Mouse (Mus musculus) monocyte, adult 5-6 weeks (primary cell): ENCODE measurements around the gene H2afy. TPM values are rescaled to one million over a fixed set of nuclear protein-coding genes. Genes with fewer than 3 reads are reported as not detected.

Experiments used
- ATAC-seq: fragments of 153-309, 156-312 bp; replicated peaks from 2 replicates; pipeline ENCODE4 v1.8.0; 2017; ENCODE audit warnings: mild to moderate bottlenecking; ENCODE audit not compliant: low TSS enrichment, insufficient number of reproducible peaks, severe bottlenecking, poor library complexity, low FRiP score
- total RNA-seq: library from RNA; stranded (forward); fragments of 200-1000, 200-491, 200-594 nt; gene quantifications from 3 replicates; pipeline ENCODE4 v1.2.3, GENCODE M21; 2017

Gene H2afy
- total RNA-seq, 1 experiment from 2014 or later = 218 TPM

DNA sequence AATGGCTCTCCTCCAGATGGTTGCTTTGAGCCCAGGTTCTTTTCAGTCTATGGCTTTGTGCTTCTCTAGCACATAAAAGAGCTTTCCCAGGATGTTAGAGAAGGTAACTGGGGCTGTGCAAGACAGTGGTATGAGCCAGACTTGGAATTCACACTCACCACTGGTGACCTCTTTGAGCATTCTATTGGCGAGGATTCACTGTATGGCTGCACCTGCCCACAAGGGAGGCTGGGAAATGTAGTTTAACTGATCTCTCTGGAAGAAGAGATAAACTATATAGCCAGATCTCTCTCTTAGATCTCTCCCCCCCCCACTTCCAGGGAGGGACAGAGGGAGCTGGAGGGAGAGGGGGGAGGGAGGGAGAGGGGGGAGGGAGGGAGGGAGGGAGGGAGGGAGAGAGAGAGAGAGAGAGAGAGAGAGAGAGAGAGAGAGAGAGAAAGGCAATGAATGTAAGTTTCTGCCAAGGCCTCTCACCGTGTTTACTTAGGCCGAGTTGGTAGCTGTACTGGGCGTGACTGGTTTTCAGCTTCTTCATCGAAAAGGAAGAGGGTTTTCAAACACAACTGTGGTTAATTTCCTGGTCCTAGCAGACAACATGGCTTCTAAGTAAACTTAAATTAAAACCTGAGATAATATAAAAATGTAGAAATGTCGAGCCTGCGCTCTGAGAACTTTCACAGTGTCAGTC, 16.8 kb upstream of the H2afy start:
- no peak for ATAC-seq

DNA sequence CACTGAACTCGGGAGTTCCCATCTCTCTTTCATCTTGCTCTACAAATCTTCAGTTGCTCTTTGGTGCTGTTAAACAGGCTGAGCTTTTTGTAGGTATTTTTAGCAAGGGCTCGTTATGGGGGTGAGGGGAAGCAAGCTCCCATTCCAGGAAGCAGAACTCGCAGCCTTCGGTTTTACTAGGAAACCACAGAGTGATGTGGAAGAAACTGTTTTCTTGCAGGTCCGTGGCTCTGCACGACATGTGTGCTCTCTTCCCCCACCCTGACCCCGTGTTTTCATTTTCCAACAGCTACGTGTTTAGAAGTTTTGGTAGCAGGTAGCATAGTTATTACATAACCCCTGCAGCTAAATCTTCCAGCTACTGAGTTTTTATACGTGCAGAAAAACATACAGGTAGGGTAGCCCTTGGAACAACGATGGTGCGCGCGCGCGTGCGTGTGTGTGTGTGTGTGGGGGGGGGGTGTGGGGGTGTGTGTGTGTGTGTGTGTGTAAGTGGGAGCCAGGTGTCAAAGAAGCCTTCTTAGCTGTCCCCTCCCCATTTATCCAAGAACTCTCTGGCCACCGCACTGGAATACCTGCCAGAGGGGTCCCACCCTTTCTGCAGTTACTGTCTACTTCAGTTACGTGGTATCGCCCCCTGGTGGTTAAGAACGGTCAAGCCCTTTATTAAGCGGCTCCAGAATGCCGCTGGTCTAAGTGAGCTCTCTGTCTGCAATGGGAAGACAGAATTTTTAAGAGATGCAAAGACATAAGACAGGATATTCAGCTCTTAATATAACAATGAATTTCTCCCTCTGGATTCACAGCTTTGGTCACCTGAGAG, 15.5 kb upstream of the H2afy start:
- ATAC-seq = peak; percentile 76

DNA sequence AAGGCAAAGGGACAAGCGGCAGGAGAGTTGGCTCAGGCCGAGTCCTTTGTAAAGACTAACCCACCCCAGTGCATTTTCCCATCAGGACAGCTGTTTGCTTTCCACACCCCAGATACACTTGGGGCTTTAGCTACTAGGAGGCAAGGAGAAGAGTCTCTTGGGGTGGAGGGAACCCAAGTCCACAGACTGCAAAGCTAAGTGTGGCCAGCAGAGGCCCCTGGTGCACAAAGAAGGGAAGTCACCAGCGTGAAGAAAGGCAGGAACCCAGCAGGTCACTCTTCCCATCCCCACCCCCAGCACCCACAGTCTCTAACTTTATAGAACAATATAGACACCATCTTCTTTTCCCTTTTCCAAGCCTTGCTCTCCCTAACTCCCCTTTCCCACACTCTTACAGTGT, 9.4 kb upstream of the H2afy start:
- ATAC-seq = peak; percentile 88

DNA sequence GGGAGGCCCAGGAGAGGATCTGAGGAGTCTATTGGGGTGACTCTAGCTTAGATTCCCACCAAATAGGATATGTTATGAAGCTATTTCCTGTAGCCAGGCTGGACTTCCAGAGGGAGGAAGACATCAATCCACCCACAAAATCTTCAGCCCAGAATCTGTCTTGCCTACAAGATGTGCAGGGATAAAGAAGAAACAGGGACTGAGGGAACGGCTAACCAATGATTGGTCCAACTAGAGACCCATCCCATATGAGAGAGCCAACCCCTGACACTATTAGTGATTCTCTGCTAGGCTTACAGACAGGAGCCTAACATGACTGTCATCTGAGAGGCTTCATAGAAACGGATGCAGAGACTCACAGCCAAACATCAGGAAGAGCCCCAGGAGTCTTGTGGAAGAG, 7.9 kb upstream of the H2afy start:
- no peak for ATAC-seq

DNA sequence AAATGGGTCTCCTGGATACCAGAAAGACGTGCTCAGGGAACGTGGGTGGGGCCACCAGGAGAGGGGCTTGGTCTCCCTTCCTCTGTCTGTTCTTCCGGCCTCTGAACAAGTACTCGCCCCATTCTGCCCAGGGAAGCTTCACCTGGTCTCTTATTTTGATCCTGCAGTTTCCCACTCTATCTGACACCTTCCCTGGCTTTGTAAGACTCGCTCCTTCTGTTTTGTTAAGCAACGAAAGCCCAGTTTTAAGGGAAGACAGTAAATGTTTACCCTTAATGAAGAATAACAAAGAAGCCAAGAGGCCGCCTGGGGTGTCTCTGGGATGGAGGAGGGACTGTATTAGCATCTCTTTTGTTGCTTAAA, 7.0 kb upstream of the H2afy start:
- no peak for ATAC-seq

DNA sequence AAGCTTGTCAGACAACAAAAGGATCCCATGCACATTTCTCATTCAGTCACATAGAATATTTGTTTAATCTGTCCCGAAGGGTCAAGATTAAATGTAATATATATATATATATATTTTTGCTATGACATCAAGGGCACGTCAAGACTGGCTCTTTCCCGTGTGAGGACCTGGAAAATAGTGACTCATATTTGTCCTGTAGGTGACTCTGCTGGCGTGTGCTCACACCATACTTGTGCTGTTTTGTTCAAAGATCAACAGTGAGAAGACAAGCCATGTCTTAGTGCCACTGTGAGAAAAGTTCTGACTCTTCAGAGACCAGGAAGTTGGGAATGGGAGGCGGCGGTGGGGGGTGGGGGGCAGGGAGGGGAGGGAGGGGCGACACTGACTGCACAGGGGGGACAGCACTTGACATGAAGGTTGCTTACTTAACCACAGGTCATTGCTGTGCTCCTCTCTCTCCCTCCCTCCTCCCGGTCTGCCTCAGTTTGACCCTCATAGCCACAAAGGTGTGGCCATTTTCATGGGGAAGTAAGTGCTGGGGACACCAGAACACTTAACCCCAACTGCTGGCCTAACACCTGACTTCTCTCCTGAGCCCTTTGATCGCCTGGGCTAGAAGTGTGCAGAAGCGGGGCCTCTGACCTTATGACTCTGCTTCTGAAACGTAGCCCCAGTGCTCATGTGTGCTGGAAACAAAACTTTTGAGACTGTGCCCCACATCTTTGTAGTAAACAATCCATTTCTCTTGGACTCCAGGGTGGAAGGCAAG, 6.4 kb upstream of the H2afy start:
- no peak for ATAC-seq

DNA sequence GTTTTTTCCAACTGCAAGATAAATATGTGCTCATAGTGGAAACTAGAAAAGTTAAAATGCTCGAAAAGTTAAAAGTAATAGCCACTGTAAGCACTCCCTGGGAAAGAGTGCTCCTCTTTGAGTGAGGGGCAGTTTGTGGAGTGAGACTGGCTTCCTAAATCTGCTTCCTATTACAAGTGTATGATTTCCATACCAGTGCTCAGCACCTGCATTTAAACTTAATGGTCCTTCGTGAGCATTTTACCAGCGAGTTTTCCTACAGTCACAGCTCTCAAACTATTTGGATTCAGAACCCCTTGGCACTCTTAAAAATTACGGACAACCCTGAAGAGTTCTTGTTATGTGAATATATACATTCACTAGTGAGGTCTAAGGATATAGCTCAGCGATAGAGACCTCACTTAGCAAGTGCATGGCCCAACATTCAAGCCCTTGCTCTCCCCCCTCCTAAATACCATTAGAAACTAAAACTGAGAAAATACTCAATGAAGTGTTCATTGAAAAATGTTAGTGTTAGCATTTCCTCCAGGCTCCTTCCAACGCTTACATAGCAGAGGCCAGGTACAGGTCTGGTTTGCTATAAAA, 3.1 kb upstream of the H2afy start:
- no peak for ATAC-seq

DNA sequence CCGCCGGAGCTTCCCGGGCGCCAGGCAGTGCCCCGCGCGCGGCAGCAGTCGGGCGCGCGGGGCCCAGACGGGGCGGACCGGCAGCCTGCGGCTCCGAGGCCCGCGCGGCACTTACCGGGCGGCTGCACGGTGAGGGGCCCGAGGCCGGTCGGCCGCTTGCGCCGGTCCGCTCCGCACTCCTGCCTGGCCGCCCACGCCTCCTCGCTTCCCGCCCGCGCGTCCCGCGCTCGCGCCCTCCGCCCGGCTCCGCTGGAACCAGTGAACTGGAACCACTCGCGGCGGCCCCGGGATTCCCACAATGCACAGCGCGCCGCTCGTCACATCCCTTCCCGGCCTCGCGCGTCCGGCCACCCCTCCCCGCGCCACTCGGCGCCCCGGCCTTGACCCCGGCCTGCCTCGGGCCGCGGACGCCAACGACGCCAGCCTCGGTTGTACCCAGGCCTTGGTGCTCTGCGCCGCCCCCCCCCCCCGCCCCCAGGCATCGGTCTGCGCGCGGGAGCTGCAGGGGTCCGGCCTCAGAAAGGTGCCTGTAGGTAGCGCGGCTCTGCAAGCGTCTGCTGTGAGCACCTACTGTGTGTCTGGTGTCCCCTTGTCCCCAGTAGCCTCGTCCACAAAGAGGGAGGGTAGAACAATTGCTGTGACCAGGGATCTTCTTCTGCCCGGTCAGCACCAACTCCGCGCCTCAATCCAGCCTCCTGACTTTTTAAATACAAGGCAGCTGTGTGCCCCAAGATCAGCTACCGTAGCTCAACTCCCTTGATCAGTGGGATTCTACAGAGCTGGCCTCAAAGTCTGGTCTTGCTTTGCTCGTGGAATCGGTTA, 719 bp downstream of the H2afy start:
- peak; percentile 69 for ATAC-seq

DNA sequence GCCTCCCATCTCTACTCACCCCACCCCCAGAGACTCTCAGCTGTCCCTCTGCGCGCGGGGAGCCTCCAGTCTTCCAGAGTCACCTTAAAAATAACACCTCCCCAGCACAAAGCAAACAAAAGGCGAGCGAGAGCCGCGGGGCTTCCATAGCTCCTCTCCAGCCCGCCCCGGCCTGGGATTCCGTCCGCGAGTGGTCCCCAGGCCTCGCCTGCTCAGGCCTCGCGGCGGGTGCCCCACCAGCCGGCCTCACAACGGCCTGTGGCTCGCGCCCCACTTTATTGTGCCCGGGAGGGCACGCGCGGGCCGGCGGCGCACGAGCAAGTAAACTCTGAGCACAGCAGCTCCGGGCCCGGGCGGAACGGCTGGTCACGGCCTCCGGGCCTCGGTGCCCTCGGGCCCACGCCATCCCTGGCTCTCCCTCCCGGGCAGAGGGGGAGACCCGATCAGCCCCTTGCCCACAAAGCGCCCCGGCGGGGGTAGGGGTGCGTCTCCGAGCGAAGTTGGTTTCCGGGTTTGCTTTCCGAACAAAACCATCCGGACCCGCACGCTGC, 1.5 kb downstream of the H2afy start:
- ATAC-seq = no peak; the same call in 1 of the 2 replicates

DNA sequence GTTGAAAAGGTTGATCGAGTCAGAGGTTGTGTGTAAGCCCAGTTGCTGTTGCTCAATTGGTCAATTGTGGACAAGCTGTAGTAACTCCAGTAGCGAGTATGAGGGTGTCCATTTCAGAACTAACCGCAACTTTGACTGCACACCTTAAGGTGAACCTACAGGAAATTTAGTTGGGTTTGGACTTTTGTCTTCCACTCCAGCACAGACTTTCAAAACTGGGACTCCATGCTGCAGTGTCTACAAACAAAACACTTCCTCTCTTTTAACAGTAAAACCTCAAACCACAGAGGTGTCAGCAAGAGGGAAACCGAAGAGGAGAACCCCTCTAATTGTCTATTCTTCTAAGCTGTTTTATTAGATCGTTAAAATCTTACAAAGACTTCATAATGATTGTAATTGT, 2.1 kb downstream of the H2afy start:
- ATAC-seq = no peak

DNA sequence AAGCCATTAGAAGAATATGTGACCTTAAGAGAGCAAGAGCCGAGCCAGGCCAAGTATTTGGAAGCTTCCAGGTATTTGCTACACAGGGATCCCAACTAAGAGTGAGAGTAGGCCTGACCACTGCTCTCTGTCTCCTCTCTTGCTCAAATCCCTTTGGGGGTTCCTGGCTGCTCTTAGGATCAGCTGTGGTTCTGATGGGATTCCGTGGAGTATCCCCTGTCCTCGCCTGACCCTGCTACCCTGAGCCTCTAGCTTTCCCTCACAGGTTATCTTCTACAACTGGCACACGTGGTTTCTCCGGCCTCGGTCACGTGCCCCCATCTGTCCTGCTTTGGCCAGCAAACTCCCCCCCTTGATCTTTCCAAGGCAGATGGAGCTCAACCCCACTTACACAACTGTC, 3.2 kb downstream of the H2afy start:
- ATAC-seq = no peak

DNA sequence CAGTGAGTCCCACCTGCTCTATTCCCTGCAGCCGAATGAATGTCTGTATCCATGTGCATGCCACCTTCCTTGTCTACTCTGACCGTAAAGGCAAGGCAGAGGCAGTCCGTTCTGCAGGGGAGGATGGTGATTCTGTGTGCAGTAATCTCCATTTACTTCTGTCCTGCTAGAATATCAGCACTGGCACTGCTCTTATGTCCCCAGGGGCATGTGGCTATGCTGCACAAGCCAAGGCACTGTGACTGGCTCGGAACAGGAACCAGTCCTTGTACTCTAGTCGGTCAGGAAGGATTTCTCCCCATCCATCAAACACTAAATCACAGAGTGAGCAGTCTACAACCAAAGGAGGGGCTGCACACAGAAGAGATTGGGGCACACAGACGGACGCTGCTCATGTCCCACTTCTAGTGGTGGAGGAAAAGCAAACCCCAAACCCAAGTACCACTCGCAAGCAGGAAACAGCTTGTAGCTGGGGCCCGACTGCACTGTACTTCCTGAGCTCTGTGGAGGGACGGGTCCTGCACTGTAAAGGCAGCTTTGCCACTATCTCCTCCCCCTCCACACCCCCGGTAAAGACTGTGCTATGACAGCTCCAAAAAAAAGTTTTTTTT, 3.7 kb downstream of the H2afy start:
- no peak for ATAC-seq

DNA sequence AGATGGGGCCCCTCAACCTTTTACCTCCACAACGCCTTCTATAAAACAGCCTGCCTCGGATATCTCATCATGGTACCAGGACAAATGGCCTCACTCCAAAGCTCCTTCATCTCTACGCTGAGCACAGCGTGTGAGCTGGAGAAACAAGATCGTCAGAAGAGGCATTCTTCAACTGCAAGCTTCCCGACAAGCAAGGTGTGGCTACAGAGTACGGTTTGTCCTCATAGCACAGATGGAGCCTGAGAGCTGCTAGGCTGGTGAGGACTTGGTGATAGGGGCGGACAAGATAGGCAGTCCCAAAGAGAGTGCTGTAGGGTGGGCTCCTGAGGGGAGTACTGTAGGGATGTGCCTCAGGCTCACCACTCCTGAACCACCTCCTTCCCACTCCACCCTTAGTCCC, 5.6 kb downstream of the H2afy start:
- ATAC-seq = no peak

DNA sequence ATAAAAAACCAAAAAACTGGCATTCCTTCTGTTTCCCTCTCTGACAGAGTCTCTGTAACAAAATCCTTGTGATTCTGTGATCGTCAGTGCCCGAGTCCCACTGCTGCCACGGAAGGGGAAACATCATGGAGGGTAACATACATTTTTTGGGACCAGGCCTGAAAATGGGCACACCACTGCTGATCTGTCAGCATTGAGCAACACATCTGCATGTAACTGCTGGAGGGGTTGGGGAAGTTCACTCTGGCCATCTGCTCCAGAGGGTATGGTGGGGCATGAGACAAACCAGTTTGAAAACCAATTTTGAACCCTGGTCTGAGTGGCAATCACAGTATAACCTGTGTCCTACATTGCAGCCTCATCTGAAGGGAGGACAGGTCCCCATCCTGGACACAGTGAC, 6.6 kb downstream of the H2afy start:
- no peak for ATAC-seq

DNA sequence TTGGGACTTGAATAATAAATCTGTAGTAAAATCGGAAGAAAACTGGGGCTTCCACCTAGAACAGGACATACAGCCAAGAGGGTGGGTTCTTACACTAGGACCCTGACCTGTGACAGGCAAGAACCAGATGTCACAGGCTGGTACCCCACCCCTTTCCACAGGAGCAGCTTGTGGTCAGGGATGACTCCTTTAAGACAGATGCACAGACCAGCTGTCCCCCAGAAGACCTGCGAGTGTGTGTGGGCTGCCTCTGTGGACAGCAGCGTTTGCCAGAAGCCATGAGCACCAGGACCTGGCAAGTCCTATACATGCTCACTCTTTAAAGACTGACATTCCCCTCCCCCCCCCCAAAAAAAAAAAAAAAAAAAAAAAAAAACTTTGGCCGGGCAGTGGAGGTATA, 7.1 kb downstream of the H2afy start:
- ATAC-seq = no peak

DNA sequence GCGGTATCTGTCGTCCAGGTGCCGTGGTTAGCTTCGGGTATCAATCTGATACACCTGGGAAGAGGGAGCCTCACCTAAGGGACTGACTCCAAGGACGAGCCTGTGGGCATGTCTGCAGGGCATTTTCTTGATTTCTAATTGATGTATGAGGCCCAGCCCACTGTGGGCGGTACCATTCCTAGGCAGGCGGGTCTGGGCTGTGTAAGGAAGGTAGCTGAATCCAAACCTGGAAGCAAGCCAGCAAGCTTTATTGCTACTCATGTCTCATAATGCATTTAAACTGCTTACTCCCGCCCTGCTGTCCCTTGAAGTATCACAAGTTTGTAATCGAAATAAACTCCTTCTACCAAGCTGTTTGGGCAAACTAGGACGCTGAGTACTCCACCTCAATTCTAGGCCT, 10.5 kb downstream of the H2afy start:
- no peak for ATAC-seq

DNA sequence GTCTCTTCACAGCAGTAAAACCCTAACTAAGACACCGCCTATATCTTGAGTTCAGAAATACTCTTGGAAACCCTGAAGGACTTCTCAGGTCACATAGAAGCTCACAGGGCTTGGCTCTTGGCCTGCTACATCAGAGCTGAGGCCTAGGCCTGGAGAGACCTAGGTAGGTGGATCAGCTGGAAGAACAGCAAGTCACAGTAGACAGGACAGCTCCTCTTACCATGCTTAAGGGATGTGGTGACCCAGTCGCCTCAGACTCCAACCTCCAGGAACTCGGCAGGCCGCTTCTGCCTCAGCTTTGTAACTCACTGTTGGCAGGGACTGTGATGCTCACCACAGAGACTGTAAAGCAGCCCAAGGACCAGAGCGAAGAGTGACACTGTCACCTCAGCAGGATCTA, 13.1 kb downstream of the H2afy start:
- no peak for ATAC-seq
